Mouse (Mus musculus): ENCODE results near the gene Crtc2. TPM values are rescaled to one million over a fixed set of nuclear protein-coding genes. Genes with fewer than 3 reads are reported as not detected.

Crtc2 gene
- 13.7 and 14.6 TPM in 2 replicates for polyA plus RNA-seq (2014; fragmentation: Nextera tagmentation; extraction: Ambion mirVana)

DNA sequence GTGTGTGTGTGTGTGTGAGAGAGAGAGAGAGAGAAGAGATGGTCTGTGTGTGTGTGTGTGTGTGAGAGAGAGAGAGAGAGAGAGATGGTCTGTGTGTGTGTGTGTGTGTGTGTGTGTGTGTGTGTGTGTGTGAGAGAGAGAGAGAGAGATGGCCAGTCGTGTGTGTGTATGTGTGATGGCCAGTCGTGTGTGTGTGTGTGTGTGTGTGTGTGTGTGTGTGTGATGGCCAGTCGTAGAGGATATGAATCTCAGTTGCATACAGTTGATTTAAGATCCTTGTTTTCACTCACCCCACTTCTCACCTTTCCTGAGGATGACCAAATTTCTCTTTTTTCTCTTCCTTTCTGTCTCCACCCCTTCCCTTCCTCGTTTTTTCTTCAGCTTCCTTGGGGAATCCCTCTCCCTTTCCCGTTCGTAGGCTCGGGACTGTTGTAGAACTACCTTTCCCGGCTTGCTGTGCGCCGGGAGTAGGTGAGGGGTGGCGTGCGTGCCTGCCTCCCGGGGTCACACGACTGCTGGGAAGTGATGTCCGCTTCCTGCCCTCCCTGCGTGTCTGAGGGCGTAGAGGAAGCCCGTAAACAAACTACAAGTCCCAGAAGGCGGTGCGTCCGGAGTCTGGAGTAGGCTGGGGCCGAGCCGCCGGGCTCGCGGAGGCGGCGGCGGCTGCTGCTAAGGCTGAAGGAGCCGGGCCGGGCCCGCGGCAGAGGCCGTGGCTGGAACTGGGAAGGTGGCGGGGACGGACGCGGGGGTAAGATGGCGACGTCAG is at the start of gene Crtc2:
Gene Crtc2, plus strand, starts transcription at position 511 of the 766 bp plus-strand sequence.
- peak within 1 kb of the TSS; percentile 84 for H3K4me2 ChIP-seq (ENCODE audit: low read depth, low read length, severe bottlenecking)
- H3K27me3 ChIP-seq (ENCODE audit: control insufficient read depth, insufficient read depth, low read length): no peaks in the 10 kb centered on the region
- H3K36me3 ChIP-seq (ENCODE audit: control insufficient read depth, insufficient read depth, low read length): peaks cover 4% of the 10 kb centered on the region; the same call in 1 of the 2 replicates
- H3K9me3 ChIP-seq (ENCODE audit: control insufficient read depth, low read length): no peaks in the 10 kb centered on the region
- peak within 1 kb of the TSS; percentile 84 for H3K9ac ChIP-seq (ENCODE audit: low read length)
- ATAC-seq (replicated peaks; ENCODE audit: low FRiP score): peak; percentile 97
- peak within 1 kb of the TSS; percentile 78 for H3K27ac ChIP-seq (ENCODE audit: low read depth, low read length)
- 1% methylated on average over 40 of the region's 40 CpGs for WGBS
- H3K4me1 ChIP-seq (replicated peaks; ENCODE audit: control insufficient read depth, insufficient read depth, low read length): peaks cover 6% of the 10 kb centered on the region
- peak; percentile 97 for DNase-seq (ENCODE audit: low spot score)
- H3K4me3 ChIP-seq (ENCODE audit: low read depth, low read length): peak within 1 kb of the TSS; percentile 86

DNA sequence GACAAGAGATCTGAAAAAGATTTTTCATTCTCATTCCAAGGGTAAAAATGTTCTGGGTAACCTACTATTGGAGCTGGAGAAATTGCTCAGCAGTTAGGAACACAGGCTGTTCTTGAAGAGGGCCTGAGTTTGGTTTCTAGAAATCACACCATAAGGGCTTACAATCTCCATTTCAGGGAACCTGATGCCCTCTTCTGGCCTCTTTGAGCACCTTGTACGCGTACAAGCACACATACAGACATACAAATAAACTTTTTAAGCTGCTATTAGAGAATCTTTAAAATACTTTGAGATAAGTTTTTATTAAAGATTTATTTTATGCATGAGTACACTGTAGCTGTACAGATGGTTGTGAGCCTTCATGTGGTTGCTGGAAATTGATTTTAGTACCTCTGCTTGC is 49.4 kb upstream of the Crtc2 start:
- H3K4me2 ChIP-seq (ENCODE audit: low read depth, low read length, severe bottlenecking): no peak overlapping the region
- 93% methylated on average over 2 of the region's 2 CpGs for WGBS
- peaks cover 6% of the 10 kb centered on the region; the same call in 1 of the 2 replicates for H3K36me3 ChIP-seq (ENCODE audit: control insufficient read depth, insufficient read depth, low read length)
- no peak for DNase-seq (ENCODE audit: low spot score)
- H3K4me3 ChIP-seq (ENCODE audit: low read depth, low read length): no peak overlapping the region
- no peaks in the 10 kb centered on the region for H3K27me3 ChIP-seq (ENCODE audit: control insufficient read depth, insufficient read depth, low read length)
- H3K27ac ChIP-seq (ENCODE audit: low read depth, low read length): no peak overlapping the region
- H3K9ac ChIP-seq (ENCODE audit: low read length): no peak overlapping the region
- no peak for ATAC-seq (replicated peaks; ENCODE audit: low FRiP score)
- H3K9me3 ChIP-seq (ENCODE audit: control insufficient read depth, low read length): no peaks in the 10 kb centered on the region
- H3K4me1 ChIP-seq (replicated peaks; ENCODE audit: control insufficient read depth, insufficient read depth, low read length): no peaks in the 10 kb centered on the region

DNA sequence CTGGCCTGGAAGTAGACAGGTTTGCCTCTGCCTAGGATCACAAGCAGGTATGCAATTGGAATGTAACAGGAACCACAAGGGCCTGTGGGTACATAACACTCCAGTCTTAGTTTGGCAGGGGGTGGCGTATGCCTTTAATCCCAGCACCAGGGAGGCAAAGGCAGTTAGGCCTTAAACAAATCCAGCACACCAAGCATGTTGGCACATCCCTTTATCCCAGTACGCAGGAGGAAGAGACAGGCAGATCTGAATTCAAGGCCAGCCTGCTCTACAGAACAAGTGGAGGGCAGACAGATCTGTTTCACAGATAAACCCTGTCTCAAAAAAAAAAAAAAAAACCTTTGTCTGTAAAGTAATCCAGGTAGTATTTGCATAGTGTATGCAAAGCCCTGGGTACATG is 45.3 kb upstream of the Crtc2 start:
- H3K9me3 ChIP-seq (ENCODE audit: control insufficient read depth, low read length): no peaks in the 10 kb centered on the region
- H3K9ac ChIP-seq (ENCODE audit: low read length): no peak overlapping the region
- H3K4me1 ChIP-seq (replicated peaks; ENCODE audit: control insufficient read depth, insufficient read depth, low read length): peaks cover 7% of the 10 kb centered on the region; the same call in 1 of the 2 replicates
- no peak overlapping the region for H3K4me2 ChIP-seq (ENCODE audit: low read depth, low read length, severe bottlenecking)
- peaks cover 6% of the 10 kb centered on the region; the same call in 1 of the 2 replicates for H3K36me3 ChIP-seq (ENCODE audit: control insufficient read depth, insufficient read depth, low read length)
- H3K27ac ChIP-seq (ENCODE audit: low read depth, low read length): no peak overlapping the region
- no peaks in the 10 kb centered on the region for H3K27me3 ChIP-seq (ENCODE audit: control insufficient read depth, insufficient read depth, low read length)
- ATAC-seq (replicated peaks; ENCODE audit: low FRiP score) (no peak), DNase-seq (ENCODE audit: low spot score) (no peak)
- 95% methylated on average over 2 of the region's 2 CpGs for WGBS
- H3K4me3 ChIP-seq (ENCODE audit: low read depth, low read length): no peak overlapping the region

DNA sequence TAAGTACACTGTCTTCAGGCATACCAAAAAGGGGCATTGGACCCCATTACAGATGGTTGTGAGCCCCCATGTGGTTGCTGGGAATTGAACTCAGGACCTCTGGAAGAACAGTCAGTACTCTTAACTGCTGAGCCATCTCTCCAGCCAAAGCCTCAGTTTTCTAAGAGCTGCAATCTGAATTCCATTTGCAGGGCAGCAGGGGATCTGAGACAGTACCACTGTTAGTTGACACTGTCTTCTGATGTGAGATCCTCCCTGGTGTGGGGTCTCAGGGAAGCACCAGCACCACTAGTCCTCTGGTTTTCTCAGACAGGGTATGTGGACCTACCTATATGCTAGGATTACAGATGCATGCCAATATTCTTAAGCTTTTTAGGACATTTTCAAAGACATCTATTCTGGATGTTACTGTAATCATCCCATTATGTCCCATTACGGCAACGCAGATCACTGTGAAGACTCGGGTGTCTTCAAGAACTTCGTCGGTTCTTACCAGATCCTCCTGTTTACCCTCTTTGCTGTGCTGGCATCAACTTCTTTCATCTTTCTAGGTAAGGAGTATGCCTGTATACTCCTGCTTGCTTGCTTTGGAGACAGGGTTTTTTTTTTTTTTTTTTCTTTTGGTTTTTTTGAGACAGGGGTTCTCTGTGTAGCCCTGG is 43.9 kb upstream of the Crtc2 start:
- no peak overlapping the region for H3K9ac ChIP-seq (ENCODE audit: low read length)
- no peak overlapping the region for H3K4me3 ChIP-seq (ENCODE audit: low read depth, low read length)
- no peak for DNase-seq (ENCODE audit: low spot score)
- no peak overlapping the region for H3K27ac ChIP-seq (ENCODE audit: low read depth, low read length)
- ATAC-seq (replicated peaks; ENCODE audit: low FRiP score): no peak
- H3K27me3 ChIP-seq (ENCODE audit: control insufficient read depth, insufficient read depth, low read length): no peaks in the 10 kb centered on the region
- peaks cover 7% of the 10 kb centered on the region; the same call in 1 of the 2 replicates for H3K4me1 ChIP-seq (replicated peaks; ENCODE audit: control insufficient read depth, insufficient read depth, low read length)
- no peaks in the 10 kb centered on the region for H3K9me3 ChIP-seq (ENCODE audit: control insufficient read depth, low read length)
- 97% methylated on average over 5 of the region's 5 CpGs for WGBS
- peaks cover 6% of the 10 kb centered on the region; the same call in 1 of the 2 replicates for H3K36me3 ChIP-seq (ENCODE audit: control insufficient read depth, insufficient read depth, low read length)
- H3K4me2 ChIP-seq (ENCODE audit: low read depth, low read length, severe bottlenecking): no peak overlapping the region

DNA sequence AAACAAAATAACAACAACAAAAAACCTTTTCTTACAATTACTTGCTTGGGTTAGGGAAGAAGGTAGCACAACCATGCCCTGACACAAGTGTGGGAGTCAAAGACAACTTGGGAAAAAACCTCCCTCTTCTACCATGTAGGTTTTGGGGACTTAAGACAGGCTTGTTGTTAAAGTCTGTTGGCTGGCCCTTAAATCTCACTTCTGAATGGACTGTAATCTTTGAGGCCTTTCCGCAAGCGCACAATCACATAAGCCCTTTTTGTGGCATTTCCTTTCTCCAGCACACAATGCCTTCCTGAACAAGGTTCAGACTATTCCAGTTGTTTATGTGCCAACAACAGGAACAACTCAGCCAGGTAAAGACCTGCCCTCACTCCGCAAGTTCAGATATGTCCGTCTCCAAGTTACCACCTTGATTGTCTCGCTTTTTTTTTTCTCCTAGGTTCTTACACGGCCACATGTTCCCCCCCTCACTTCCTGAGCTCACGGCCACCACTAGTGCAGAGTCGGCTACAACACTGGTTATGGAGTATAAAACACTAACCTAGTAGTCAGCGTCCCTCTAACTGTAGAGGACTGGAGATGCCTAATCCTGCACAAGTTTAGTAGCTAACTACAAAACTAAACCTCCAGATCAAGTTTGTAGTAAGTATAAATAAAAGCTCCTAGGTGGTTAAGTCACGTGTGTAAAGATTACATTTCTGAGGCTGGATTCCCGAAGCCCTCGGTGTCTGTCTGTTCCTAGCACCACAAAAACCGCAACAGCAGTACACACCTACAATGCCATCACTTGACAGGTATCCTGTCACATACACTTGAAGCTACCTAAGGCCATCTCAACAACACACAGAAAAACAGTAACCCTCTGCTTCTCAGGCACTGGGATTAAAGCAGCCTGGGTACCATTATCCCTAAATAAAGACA is 42.2 kb upstream of the Crtc2 start:
- no peak overlapping the region for H3K9ac ChIP-seq (ENCODE audit: low read length)
- WGBS: 86% methylated on average over 13 of the region's 13 CpGs

DNA sequence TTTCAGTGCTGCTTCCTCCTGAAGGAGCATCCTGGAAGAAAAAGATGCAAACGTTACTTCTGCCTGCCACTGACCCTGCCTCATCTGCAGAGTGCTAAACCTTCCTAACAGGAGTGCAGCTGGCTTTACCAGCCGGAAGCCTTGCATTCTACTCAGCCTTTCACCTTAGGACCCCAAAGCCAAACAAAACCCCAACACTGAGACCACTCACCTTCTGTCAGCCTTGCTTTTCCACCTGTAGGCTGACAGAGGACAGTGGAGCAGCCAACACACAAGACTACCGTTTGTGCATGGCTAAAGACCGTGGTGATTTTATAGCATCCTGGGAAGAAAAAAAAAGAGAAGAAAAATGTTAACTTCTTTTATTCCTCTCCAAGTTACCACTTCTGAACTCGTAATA is 41.2 kb upstream of the Crtc2 start:
- peak overlapping the region; percentile 68 for H3K9ac ChIP-seq (ENCODE audit: low read length)
- no peaks in the 10 kb centered on the region for H3K9me3 ChIP-seq (ENCODE audit: control insufficient read depth, low read length)
- H3K4me2 ChIP-seq (ENCODE audit: low read depth, low read length, severe bottlenecking): peak overlapping the region; percentile 89
- H3K4me3 ChIP-seq (ENCODE audit: low read depth, low read length): peak overlapping the region; percentile 57
- H3K36me3 ChIP-seq (ENCODE audit: control insufficient read depth, insufficient read depth, low read length): peaks cover 6% of the 10 kb centered on the region; the same call in 1 of the 2 replicates
- WGBS: 16% methylated on average over 5 of the region's 5 CpGs
- no peak overlapping the region for H3K27ac ChIP-seq (ENCODE audit: low read depth, low read length)
- DNase-seq (ENCODE audit: low spot score) (no peak), ATAC-seq (replicated peaks; ENCODE audit: low FRiP score) (no peak)
- no peaks in the 10 kb centered on the region for H3K27me3 ChIP-seq (ENCODE audit: control insufficient read depth, insufficient read depth, low read length)
- peaks cover 7% of the 10 kb centered on the region; the same call in 1 of the 2 replicates for H3K4me1 ChIP-seq (replicated peaks; ENCODE audit: control insufficient read depth, insufficient read depth, low read length)

More for the DNA sequence above, 42.2 kb upstream of the Crtc2 start:
- Histone ChIP-seq H3K9me3 (ENCODE audit: control insufficient read depth, low read length) (no peaks in the 10 kb centered on the region), H3K4me1 (replicated peaks; ENCODE audit: control insufficient read depth, insufficient read depth, low read length) (peaks cover 7% of the 10 kb centered on the region; the same call in 1 of the 2 replicates), H3K4me3 (ENCODE audit: low read depth, low read length) (peak overlapping the region; percentile 57), H3K4me2 (ENCODE audit: low read depth, low read length, severe bottlenecking) (peak overlapping the region; percentile 89), H3K36me3 (ENCODE audit: control insufficient read depth, insufficient read depth, low read length) (peaks cover 6% of the 10 kb centered on the region; the same call in 1 of the 2 replicates), H3K27me3 (ENCODE audit: control insufficient read depth, insufficient read depth, low read length) (no peaks in the 10 kb centered on the region), H3K27ac (ENCODE audit: low read depth, low read length) (no peak overlapping the region)
- ATAC-seq (replicated peaks; ENCODE audit: low FRiP score) (no peak), DNase-seq (ENCODE audit: low spot score) (no peak)

DNA sequence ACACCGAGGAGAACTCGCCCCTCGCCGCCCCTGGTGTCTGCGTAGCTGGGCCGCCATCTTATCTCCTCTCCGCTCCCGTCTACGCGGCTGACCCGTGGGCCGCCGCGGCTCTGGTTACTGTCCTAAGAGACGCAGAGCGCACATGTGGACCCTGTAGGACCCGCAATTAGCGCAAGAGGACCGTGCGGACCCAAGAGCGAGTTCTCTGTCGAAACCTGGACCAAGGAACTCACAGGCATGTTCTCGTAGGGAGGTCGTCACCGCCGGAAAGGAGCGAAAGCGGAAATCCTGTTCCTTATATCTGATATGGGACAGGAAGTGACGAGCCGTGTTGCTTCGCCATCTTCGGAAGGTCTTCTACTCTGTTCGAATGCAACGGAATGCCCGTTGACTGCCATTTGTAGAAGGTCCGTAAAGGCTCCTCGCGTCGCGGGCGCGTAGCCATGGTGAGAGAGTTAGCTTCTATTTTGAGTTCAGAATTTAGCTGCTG is 40.5 kb upstream of the Crtc2 start, which contains the start of the genes Rps27 and Rab13:
Gene Rps27, minus strand, starts transcription at position 275 of the 490 bp plus-strand sequence.
Gene Rab13, plus strand, starts transcription at position 319 of the 490 bp plus-strand sequence.
- Histone ChIP-seq H3K4me1 (replicated peaks; ENCODE audit: control insufficient read depth, insufficient read depth, low read length) (peaks cover 7% of the 10 kb centered on the region; the same call in 1 of the 2 replicates), H3K4me3 (ENCODE audit: low read depth, low read length) (peak within 1 kb of the TSS; percentile 57), H3K9ac (ENCODE audit: low read length) (peak within 1 kb of the TSS; percentile 68), H3K27ac (ENCODE audit: low read depth, low read length) (peak within 1 kb of the TSS; percentile 62; the same call in 1 of the 2 replicates), H3K4me2 (ENCODE audit: low read depth, low read length, severe bottlenecking) (peak within 1 kb of the TSS; percentile 89), H3K9me3 (ENCODE audit: control insufficient read depth, low read length) (no peaks in the 10 kb centered on the region), H3K36me3 (ENCODE audit: control insufficient read depth, insufficient read depth, low read length) (peaks cover 6% of the 10 kb centered on the region; the same call in 1 of the 2 replicates), H3K27me3 (ENCODE audit: control insufficient read depth, insufficient read depth, low read length) (no peaks in the 10 kb centered on the region)
- under 1% methylated on average over 42 of the region's 42 CpGs for WGBS
- DNase-seq (ENCODE audit: low spot score) (peak; percentile 90), ATAC-seq (replicated peaks; ENCODE audit: low FRiP score) (peak; percentile 93)

All from forebrain, embryonic 11.5 days (tissue).